Mouse (Mus musculus) olfactory bulb, adult 2 months (tissue): ENCODE measurements around the gene Hvcn1.

Source experiments
- CTCF ChIP-seq: fragments of 200-500 bp; IDR thresholded peaks from 2 replicates; pipeline ENCODE4 v1.5.1; 2012; ENCODE audit warnings: low read depth, mild to moderate bottlenecking, low read length, moderate library complexity; ENCODE audit not compliant: insufficient read depth
- POLR2A ChIP-seq: fragments of 200-500 bp; IDR thresholded peaks from 2 replicates; pipeline ENCODE4 v1.6.1; 2012; ENCODE audit warnings: mild to moderate bottlenecking, low read depth, low read length, moderate library complexity; ENCODE audit not compliant: insufficient read depth

GRCm38 (mm10) chr5:122285767-122286150 lies 79.2 kb downstream of the Hvcn1 start:
- TF ChIP-seq CTCF, result no peak
- no peak for TF ChIP-seq POLR2A
